Mouse (Mus musculus) cerebral cortex, adult 2 months (tissue): ENCODE measurements around the gene Fcgr4.

Experiments
- WGBS: fragments of 180-500 bp; shearing (Covaris S2); methylation state at CpG from one replicate; pipeline ENCODE4 v1.1.7; 2018; 5-methylcytosine and 5-hydroxymethylcytosine counted together

Fcgr4 gene

GRCm38 (mm10) chr1:171018737-171019136, at the start of gene Fcgr4:
Gene Fcgr4 (plus strand): TSS chr1:171018920.
- 84% methylated on average over 2 of the region's 2 CpGs for WGBS

- 80% methylated on average over 6 of the region's 6 CpGs for WGBS
These were observed 46.2 kb upstream of the Fcgr4 start for GRCm38 (mm10) chr1:170972494-170972893.

GRCm38 (mm10) chr1:170972936-170973335, 45.8 kb upstream of the Fcgr4 start:
- WGBS = 77% methylated on average over 4 of the region's 4 CpGs

- 85% methylated on average over 8 of the region's 8 CpGs for WGBS
These were observed 44.5 kb upstream of the Fcgr4 start for GRCm38 (mm10) chr1:170974171-170974570.

- WGBS = 97% methylated on average over 2 of the region's 2 CpGs
These were observed 44.0 kb upstream of the Fcgr4 start for GRCm38 (mm10) chr1:170974736-170975135.

- WGBS = 79% methylated on average over 2 of the region's 2 CpGs
These were observed 43.4 kb upstream of the Fcgr4 start for GRCm38 (mm10) chr1:170975350-170975749.

GRCm38 (mm10) chr1:170975751-170976161, 43.0 kb upstream of the Fcgr4 start:
- 49% methylated on average over 7 of the region's 7 CpGs for WGBS

- WGBS = 84% methylated on average over 5 of the region's 5 CpGs
These were observed 42.3 kb upstream of the Fcgr4 start, which contains the start of gene Fcgr2b for GRCm38 (mm10) chr1:170976447-170976846. Gene Fcgr2b (minus strand): TSS chr1:170976547.

GRCm38 (mm10) chr1:170978601-170979000, 40.1 kb upstream of the Fcgr4 start:
- WGBS = 76% methylated on average over 4 of the region's 4 CpGs

GRCm38 (mm10) chr1:170981679-170982078, 37.0 kb upstream of the Fcgr4 start:
- 79% methylated on average over 1 of the region's 1 CpGs for WGBS

- 84% methylated on average over 2 of the region's 2 CpGs for WGBS
These were observed 36.4 kb upstream of the Fcgr4 start for GRCm38 (mm10) chr1:170982301-170982700.

GRCm38 (mm10) chr1:170983066-170983465, 35.7 kb upstream of the Fcgr4 start:
- WGBS = 81% methylated on average over 4 of the region's 4 CpGs

- 79% methylated on average over 3 of the region's 3 CpGs for WGBS
These were observed 33.6 kb upstream of the Fcgr4 start for GRCm38 (mm10) chr1:170985092-170985491.

- 85% methylated on average over 5 of the region's 5 CpGs for WGBS
These were observed 32.9 kb upstream of the Fcgr4 start for GRCm38 (mm10) chr1:170985861-170986260.

- WGBS = 75% methylated on average over 9 of the region's 9 CpGs
These were observed 29.1 kb upstream of the Fcgr4 start for GRCm38 (mm10) chr1:170989656-170990055.

- 51% methylated on average over 5 of the region's 5 CpGs for WGBS
These were observed 26.2 kb upstream of the Fcgr4 start for GRCm38 (mm10) chr1:170992550-170992949.

GRCm38 (mm10) chr1:170996034-170996433, 22.7 kb upstream of the Fcgr4 start:
- WGBS = 92% methylated on average over 3 of the region's 3 CpGs

- WGBS = 60% methylated on average over 3 of the region's 3 CpGs
These were observed 22.0 kb upstream of the Fcgr4 start for GRCm38 (mm10) chr1:170996753-170997152.

- 32% methylated on average over 21 of the region's 21 CpGs for WGBS
These were observed 20.7 kb upstream of the Fcgr4 start for GRCm38 (mm10) chr1:170997756-170998655.

- 84% methylated on average over 6 of the region's 6 CpGs for WGBS
These were observed 13.6 kb upstream of the Fcgr4 start for GRCm38 (mm10) chr1:171005081-171005480.

GRCm38 (mm10) chr1:171006335-171006734, 12.4 kb upstream of the Fcgr4 start:
- WGBS = 83% methylated on average over 4 of the region's 4 CpGs

GRCm38 (mm10) chr1:171006905-171007304, 11.8 kb upstream of the Fcgr4 start:
- whole genome bisulfite sequencing = 94% methylated on average over 2 of the region's 2 CpGs

GRCm38 (mm10) chr1:171011733-171012132, 7.0 kb upstream of the Fcgr4 start:
- WGBS = 83% methylated on average over 4 of the region's 4 CpGs
